Mouse (Mus musculus) bone marrow macrophage, adult 2 months (primary cell): ENCODE data around the gene Cd101.

ENCODE experiments used
- CTCF ChIP-seq: IDR thresholded peaks from 2 replicates; pipeline ENCODE4 v1.5.1; 2012; ENCODE audit warnings: low read depth, mild to moderate bottlenecking, low read length, moderate library complexity
- POLR2A ChIP-seq: IDR thresholded peaks from 2 replicates; pipeline ENCODE4 v1.6.1; 2012; ENCODE audit warnings: mild to moderate bottlenecking, low read depth, low read length, borderline replicate concordance

DNA sequence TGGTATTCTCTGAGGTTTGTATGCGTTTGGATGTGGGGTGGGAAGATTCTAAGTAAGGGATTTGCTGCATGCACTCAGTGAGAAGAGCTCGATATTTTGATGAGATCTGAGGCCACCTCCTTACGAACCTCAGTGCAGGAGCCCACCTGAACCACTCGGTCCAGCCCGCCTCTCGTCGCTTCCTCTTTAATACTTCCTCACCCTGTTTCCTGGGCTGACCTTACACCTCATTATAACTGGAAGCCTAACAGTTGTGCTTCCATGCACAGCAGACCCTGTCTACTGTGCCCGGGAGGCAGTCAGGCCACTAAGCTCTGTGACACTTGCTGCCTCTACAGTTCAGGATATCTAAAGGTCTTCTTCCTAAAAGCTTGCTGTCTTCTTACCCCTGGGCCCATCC lies 50.1 kb downstream of the Cd101 start:
- TF ChIP-seq CTCF (no peak), POLR2A (no peak)
